Mouse (Mus musculus): ENCODE measurements around the gene Lsm10. TPM values are rescaled to one million over a fixed set of nuclear protein-coding genes. Genes with fewer than 3 reads are reported as not detected.

Lsm10 gene
- 10 to 100 TPM; 17.3 to 19.5 (median 18.4) TPM for total RNA-seq (2022)

DNA sequence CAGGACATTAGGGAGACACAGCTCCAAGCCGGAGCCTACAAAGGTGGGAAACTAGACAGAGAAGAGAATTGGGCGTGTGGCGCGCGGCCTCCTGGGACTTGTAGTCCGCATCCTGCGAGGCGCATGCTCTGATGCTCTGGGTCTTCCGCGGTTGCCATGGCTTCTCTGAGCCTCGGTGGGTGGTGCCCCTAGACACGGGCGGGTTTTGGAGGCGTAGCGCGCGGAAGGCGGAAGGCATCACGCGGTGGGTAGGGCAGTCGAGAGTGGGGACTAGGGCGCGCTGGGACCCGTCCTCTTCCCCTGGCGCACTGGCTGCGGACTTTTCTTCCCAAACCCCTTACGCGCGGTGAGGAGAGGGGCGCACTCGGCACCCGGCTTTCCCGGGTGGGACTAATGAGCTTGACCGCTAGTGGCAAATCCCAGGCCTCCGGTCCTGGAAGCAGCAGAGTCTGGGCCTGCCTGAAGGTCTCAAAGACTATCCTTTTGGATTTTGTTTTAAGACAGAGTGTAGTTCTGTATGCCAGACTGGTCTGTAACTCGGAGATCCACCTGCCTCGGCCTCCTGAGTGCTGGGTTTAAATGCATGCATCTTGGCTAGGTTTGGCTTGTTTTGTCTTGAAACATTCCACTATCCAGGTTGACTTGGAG, at the start of gene Lsm10:
Gene Lsm10 (plus strand): TSS at position 160 of the 648 bp plus-strand sequence.
- peak; percentile 95 for DNase-seq (ENCODE audit: low spot score)

DNA sequence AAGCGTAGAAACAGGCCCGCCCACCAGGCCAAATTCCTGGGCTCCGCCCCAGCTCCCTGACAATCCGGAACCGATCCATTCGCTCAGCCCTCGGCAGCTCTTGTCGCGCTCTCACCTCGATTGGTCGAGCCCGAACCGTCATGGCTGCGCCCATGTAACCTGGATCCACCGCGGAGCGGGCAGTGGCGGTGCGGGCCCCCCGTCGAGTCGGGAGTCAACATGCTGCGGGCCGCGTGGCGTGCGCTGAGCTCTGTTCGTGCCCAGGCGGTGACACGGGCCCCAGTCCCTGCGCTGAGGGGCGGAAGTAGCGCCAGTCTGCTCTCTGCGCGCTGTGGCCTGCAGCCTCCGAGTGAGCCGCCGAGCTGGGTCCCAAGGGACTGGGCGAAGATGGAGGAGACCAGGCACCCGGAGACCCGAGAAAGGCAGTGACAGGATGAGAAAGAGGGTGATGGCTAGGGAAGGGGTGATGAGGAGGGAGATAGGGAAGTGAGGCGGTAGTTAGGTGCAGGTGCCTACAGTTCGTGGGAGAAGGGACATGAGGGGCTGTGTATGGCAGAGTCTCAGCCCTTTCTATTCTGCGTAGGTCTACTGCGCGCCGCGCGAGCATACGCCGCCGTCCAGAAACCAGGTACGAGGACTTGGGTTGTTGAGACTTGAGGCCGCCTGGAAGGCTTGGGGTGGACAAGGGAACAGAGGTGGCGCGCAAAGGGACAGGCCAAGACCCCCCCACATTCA, 49.4 kb upstream of the Lsm10 start, which contains the start of gene Mrps15:
Gene Mrps15 (plus strand): TSS at position 75 of the 735 bp plus-strand sequence.
- DNase-seq (ENCODE audit: low spot score): peak; percentile 84

DNA sequence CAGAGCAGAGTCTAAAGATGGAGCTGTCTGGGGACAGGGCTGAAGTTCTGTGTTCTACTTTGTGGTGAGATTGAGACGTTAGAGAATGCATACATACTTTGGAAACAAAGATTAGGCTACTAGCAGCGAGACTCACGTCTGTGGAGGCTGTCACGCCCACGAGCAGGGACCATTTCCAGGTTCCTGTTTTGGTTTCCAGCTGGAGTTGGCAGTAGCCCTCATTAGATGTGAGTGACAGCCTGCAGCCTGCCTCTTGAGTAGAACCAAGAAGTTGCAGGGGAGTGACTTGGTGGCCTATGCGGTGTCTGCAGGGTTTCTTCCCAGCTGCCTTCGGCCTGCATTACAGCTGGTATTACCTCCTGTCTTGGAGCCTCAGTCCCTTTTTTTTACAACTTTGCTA, 44.8 kb upstream of the Lsm10 start:
- DNase-seq (ENCODE audit: low spot score): peak; percentile 10

DNA sequence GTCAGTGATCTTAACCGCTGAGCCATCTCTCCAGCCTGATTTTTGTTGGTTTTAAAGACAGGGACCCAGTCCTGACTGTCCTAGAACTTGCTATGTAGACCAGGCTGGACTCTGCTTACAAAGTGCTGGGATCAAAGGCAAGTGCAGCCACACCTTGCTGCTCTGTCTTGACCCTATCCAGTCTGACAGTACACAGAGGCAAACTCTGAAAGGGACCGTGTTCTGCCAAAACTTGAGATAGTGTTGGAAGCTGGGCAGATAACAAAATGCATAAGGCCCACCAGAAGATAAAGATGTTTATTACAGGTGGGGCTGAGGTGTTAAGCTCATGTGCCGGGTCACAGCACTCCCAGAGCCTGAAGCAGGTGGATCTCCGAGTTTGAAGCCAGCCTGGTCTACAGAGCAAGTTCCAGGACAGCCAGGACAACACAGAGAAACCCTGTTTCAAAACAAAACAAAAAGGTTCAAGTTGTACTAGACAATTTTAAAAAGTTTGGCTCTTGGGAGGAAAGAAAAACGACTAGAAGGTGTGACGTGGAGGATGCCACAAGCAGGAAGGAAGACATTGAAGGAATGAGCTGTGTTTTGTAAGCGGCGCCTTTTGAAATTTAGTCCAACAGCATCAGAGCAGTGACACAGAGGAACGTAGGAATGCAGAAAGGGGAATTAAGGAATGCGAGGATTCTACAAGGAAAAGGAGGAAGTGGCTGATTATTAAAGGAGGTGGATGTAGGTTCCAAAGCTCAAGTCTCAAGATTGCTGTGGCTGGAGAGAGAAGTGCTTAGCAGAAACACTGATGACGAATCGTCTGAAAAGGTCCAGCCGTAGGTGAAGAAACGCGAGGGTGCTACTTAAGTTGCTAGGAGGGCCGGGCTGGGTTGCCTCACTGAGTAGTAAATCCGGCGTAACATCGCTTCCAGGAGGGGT, 39.0 kb upstream of the Lsm10 start:
- no peak for DNase-seq (ENCODE audit: low spot score)

DNA sequence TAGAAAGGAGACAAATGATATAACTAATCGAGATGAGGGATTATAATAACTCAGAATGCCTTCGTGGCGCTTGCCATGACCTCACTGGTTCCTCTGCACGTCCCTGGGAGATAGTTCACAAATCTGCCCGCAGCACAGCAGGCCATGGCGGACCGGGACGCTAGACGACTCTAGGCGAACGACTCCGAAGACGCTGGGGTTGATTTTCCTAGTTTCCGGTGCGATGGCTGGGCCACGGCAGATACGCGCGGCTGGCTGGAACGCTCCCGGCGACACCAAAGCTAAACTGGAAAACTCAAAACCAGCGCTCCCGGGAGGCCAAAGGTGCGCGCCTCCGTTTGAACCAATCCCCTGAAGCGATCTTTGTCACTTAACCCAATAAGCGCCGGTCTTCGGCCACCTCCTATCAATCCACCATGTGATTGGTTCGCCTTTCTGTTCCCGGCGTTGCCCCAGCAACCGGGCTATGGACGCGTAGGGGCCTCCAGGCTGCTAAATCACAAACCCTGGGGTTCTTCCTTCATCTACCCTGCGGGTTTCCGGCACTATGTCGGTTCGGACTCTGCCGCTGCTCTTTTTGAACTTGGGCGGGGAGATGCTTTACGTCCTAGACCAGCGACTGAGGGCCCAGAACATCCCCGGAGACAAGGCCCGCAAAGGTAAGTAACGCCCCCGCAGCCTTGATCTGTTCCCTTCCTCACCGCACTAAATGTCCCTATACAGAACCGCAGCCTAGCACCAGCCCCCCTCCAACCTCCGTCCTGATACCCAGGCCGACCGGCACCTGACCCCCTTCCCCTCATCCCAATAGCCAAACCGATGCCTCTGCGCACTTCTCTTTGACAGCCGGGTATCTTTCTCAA, 38.1 kb upstream of the Lsm10 start, which contains the start of gene Oscp1:
Gene Oscp1 (plus strand): TSS at position 432 of the 863 bp plus-strand sequence.
- peak; percentile 91 for DNase-seq (ENCODE audit: low spot score)

DNA sequence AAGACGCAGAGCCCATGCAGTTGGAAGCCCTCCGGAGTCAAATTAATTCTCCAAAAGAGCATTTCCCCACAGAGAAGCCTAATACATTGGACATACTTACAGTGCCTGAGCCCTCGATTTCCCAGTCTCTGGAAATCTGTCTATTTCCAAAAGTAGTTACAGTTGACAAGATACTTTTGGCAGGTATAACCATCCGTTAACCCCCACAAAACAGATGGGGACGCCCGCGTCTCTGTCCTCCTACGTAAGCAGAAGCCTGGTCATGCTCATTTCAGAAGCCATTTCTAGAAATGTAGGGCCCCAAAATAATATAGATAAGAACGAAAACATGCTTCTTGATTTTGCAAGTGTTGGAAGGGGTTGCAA, 37.4 kb upstream of the Lsm10 start:
- no peak for DNase-seq (ENCODE audit: low spot score)

DNA sequence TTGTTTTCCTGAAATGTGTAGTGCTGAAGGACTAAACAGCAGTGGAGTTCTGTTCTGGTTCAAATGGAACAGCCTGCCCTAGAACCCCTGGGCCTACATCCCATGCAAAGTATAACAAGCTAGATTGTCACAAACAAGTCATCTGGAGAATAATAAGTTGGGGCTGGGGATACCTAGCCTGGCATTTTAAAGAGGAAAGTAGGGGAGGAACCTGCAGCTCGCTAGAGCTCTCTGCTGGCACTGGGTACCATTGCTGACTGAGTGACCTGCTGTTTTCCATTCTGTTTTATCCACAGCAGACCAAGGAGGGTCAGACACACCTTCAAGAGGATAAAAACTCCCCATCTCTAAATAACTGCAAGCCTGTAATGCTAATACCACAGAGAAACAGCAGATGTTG, 33.6 kb upstream of the Lsm10 start:
- DNase-seq (ENCODE audit: low spot score): no peak

DNA sequence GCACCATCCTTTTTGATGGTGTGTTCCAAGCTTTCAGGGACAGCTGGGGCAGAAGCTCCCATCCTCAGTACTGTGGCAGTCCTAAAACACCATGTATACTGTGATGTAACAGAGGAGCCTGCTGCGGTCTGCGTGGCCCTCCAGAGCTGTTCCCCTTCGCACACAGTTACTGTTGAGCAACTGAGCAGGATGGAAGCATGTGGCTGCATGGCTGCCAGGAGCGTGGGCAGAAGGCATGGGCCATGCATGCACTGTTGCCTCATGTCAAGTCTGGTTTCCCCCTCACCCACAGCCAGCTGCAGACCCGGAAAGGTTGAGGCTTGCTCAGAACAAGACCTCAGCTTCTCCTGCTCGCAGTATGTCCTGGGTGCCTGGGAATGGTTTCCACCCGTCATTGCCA, 31.2 kb upstream of the Lsm10 start:
- DNase-seq (ENCODE audit: low spot score): no peak

DNA sequence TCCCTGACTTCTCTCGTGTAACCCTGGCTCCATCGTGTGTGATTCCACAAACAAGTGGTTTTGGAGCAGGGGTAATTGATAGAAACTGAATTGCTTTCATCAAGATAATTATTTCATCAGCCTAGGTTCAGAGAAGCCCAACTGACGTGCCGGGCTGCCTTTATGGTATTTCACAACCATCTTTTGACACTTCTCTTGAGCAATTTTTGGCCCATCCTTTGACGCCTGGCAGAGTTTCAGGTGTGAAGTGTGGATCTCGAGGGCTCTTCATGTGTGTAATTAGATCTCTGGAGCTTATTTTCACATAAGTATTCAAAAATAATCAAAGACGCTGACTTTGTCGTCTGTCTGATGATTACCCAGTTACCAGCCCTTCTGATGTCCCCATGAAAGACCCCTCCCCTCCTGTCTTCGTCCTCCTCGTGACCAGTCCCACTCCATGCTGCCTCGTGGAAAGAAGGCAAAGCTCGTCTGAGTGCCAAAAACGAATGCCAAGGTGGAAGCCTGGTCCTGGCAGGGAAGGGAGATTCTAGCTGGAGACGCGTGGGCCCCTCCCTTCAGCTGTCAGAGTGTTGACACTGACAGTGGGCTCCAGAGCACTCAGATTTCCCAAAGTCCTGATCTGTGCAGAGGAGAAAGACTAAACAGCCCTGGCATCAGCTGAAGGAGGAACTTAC, 28.9 kb upstream of the Lsm10 start:
- DNase-seq (ENCODE audit: low spot score): no peak

DNA sequence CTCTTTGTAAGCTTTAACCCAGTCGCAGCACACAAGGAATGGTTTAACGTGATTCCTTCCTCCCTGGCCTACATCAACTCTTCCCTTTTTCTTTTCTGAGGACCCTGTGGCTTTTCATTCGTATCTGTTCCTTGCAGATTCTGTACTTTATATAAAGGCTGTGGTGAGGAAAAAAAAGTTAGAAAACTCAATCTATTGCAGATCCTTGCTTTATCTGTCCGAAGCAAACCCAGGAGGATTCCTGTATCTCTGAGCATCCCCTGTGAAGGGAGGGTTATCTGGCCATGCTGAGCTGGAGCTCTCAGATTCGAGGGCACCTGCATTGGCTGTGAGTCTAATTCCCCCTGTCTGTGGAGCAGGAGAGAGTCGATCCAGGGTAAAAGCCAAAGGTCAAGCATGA, 27.6 kb upstream of the Lsm10 start:
- DNase-seq (ENCODE audit: low spot score): no peak

DNA sequence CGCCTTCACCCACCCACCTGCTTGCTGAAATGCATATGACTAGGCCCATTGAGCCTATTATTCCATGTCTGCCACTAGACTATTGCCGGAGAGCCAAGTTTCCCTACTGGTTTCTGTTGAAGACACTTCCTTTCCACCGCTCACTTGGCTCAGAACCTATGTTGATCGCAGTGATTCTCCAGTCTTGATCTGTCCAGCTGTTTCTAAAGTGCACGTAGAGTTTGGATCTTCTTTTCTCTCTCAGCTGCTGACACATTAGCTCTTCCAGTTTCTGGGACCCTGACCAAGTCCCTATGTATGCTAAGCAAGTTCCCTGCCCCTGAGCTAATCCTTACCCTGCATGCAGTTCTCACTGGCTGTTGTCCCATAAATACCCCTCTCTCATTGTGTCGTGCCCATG, 18.6 kb upstream of the Lsm10 start:
- DNase-seq (ENCODE audit: low spot score): no peak

DNA sequence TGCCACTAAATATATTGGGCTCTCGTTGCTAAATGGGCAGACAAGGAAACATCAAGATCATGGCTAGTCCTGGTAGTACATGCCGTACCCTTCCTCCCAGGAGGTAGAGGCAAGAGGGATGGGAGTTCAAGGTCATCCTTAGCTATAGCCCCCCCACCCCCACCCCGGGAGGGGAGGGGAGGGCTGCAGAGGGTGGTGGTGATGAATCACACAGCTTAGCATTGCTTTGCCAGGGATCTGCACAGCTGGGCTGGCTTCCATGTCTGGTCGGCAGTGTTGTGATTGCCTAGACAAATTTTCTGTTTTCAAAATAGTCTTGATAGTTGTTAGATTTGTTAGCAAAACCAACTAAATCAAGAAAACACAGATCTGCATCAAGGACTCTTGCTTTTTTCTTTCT, 17.2 kb upstream of the Lsm10 start:
- DNase-seq (ENCODE audit: low spot score): no peak

DNA sequence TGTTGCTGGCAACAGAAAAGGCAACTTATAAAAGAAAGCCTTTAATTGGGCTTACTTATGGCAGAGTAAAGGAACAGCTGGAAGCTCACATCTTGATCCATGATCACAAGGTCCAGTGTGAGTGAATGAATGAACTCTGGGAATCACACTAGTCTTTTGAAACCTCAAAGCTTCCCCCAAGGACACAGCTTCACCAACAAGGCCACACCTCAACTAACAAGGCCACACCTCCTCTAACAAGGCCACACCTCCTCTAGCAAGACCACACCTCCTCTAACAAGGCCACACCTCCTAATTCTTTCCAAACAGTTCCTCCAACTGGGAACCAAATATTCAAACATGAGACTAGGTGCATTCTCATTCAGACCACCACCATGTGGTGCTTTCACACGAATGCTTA, 14.8 kb upstream of the Lsm10 start:
- no peak for DNase-seq (ENCODE audit: low spot score)

DNA sequence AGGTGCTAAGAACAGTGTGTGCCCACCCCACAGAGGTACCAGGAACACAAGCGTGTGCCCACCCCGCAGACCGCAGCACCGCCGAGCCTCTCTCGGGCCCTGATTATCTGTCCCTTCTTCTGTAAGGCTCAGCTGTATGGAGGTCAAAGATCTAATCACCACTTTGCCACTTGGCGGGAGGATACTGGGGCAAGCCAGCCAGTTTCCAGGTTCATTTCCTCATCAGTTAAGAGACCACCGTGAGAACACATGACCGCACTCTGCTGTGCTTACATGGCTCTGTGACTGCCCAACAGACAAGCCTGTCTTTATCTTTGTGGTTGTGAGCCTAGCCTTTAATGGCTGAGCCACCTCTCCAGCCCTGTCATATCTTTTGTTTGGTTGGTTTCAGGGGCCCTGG, 13.4 kb upstream of the Lsm10 start:
- DNase-seq (ENCODE audit: low spot score): no peak

DNA sequence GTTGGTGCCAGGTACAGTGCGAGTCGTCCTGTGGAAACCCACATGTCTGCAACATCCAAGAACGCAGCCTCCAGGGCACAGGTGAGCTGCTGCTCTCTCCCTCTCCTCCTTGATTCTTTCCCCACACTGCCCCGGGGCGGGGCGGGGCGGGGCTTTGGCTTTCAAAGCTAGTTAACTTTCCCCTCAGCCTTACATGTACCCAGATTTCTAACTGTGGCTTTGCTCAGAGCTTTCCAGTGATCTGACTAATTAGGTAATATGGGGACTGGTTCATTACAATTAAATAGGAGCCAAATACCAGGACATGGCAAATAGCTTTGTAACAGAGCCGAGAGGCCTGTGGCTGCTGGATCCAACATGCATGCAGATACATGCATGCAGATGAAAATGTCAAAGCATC, 12.0 kb upstream of the Lsm10 start:
- no peak for DNase-seq (ENCODE audit: low spot score)

DNA sequence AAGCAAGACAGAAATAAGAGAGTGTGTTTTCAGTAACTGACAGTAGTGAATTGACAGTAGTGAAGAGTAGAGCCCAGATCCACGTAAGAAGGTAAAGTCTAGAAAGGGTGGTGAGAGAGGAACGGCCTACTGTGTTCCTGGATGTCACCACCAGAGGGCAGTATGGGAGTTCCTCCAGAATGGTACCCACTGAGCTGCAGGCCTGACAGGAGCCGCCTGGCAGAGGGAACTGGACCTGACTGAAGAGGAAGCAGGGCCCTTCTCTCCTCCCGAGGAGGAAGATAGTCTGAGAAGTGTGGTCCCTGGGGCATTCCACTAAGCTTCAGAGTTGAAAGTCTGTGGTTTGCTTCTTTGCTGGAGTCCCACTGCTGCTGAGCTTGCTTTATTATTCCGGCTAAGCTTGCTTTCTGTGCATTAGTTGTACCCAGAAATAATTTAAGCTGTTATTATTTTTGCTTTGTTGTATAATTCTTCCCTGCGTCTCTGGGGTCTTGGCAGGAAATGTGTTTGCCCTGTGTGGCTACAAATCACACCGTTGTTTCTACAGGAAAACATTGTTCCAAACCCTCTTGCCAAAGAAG, 10.3 kb upstream of the Lsm10 start:
- peak; percentile 79 for DNase-seq (ENCODE audit: low spot score)

DNA sequence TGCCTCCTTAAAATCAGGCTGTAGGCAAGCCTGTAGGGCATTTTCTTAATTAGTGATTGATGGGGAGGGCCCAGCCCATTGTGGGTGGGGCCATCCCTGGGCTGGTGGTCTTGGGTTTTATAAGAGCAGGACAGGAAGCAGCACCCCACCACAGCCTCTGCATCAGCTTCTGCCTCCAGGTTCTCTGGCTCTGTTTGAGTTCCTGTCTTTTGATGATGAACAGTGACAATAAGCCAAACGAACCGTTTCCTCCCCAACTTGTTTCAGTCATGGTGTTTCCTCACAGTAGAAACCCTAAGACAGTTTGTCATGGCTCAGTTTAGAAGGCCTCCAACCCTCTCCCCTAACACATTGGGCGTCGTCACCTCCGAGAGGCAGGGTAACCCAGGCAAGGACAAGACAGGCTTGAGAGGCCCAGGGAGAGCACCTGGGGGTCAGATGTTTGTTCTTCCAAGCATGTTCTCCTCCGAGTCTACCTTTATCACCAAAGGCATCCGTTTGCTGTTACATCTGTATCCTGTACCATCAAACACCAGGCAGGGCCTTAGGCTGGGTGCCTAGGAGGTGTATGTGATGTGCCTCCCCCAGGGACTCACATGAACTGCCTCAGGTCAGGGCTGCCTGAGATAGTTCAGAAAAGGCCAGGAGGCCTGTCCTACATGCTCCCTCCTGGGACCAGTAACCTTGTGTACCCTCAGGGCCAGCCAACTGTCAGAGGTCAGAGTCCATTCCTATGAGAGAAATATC, 6.1 kb upstream of the Lsm10 start:
- no peak for DNase-seq (ENCODE audit: low spot score)

DNA sequence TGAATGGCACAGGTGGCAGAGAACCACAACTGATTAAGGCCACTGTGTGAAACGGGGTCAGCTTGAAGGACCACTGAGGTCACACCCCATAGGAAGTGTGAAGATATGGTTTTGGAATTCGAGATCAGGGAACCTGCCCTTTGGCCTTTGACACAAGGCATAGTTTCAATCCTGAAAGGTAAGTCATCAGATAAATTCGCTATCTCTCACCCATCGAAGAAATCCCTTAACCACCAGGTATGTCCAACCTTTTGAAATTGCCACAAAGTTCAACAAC, 5.6 kb upstream of the Lsm10 start:
- no peak for DNase-seq (ENCODE audit: low spot score)

DNA sequence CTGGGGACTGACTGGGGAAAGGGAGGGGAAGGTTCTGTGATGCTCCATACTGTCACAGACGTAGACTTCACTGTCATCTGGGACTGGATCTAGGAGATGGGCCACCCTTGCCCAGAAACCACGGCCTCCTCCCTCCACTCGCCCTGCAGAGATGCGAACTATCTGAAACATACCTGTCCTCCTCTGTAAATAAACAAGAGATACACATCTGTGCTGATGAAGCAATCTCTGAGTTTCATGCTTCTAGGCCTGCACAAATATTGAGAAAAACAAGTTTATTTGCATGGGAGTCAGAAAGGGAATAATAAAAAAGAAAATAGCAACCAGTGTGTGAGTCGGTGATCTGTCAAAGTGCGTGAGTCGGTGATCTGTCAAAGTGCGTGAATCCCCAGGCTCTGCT, 4.5 kb upstream of the Lsm10 start:
- no peak for DNase-seq (ENCODE audit: low spot score)
